Mouse (Mus musculus): ENCODE results near the gene Xxylt1. TPM values are rescaled to one million over a fixed set of nuclear protein-coding genes. Genes with fewer than 3 reads are reported as not detected.

Xxylt1 gene
- polyA plus RNA-seq, 1 experiment from 2014 or later: 10.8 TPM

GRCm38 (mm10) chr16:31035651-31036245, 45.5 kb downstream of the Xxylt1 start:
- Histone ChIP-seq H3K36me3 (no peaks in the 10 kb centered on the region), H3K27me3 (no peaks in the 10 kb centered on the region), H3K9me3 (no peaks in the 10 kb centered on the region), H3K27ac (no peak overlapping the region; the same call in 1 of the 2 replicates), H3K9ac (no peak overlapping the region), H3K4me2 (no peak overlapping the region), H3K4me1 (replicated peaks) (peaks cover 25% of the 10 kb centered on the region), H3K4me3 (no peak overlapping the region)
- no peak for ATAC-seq (ENCODE audit: low FRiP score)
- WGBS: 89% methylated on average over 8 of the region's 8 CpGs

DNA sequence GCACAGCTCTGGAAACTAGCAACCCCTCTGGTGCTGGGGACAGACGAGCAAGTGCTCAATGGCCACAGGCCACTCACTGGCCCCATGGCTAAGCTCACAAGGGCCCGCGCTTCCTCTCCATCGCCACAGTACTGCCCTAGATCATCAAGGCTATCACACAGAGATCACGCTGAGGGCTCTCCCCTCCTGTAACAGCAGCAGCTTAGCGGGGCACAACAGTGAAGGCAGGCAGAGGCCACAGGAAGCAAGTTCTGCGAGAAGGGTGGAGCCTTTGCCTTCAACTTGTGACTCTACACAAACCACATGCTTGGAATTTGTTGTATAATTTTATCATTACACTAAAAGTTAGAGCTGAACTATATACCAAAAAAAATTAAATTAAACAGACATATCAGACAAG, 46.0 kb downstream of the Xxylt1 start:
- H3K27ac ChIP-seq: no peak overlapping the region
- no peaks in the 10 kb centered on the region for H3K9me3 ChIP-seq
- WGBS: 69% methylated on average over 7 of the region's 7 CpGs
- H3K36me3 ChIP-seq: no peaks in the 10 kb centered on the region
- no peak for ATAC-seq (ENCODE audit: low FRiP score)
- peaks cover 19% of the 10 kb centered on the region for H3K4me1 ChIP-seq (replicated peaks)
- H3K4me3 ChIP-seq: no peak overlapping the region
- no peak overlapping the region for H3K9ac ChIP-seq
- H3K4me2 ChIP-seq: no peak overlapping the region
- no peaks in the 10 kb centered on the region for H3K27me3 ChIP-seq

DNA sequence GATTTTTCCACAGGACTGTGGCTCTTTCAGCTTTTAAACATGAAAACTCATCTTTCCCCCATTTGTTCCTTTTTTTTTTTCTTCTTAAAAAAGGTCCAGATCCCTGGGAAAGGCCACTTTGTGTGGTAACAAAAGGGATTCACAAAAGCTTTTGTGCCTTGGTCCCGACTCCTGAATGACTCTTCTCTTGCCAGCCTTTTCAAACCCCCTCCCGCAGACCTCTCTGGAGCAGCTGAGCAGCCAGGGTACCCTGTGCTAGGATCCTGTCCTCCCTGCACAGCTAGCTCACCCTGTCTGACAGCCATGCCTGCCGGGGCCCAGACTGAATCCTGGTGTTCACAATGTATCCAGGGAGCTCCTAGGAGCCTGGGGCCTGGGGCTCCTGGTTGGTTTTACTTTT, 47.2 kb downstream of the Xxylt1 start:
- Histone ChIP-seq H3K4me2 (no peak overlapping the region), H3K27me3 (no peaks in the 10 kb centered on the region), H3K4me3 (no peak overlapping the region), H3K36me3 (no peaks in the 10 kb centered on the region), H3K9ac (no peak overlapping the region), H3K4me1 (replicated peaks) (peaks cover 13% of the 10 kb centered on the region), H3K9me3 (no peaks in the 10 kb centered on the region), H3K27ac (peak overlapping the region; percentile 60)
- 0 out of 2 replicates have a peak, but pooled peaks have one; percentile 39 for ATAC-seq (ENCODE audit: low FRiP score)
- 14% methylated on average over 3 of the region's 3 CpGs for WGBS

DNA sequence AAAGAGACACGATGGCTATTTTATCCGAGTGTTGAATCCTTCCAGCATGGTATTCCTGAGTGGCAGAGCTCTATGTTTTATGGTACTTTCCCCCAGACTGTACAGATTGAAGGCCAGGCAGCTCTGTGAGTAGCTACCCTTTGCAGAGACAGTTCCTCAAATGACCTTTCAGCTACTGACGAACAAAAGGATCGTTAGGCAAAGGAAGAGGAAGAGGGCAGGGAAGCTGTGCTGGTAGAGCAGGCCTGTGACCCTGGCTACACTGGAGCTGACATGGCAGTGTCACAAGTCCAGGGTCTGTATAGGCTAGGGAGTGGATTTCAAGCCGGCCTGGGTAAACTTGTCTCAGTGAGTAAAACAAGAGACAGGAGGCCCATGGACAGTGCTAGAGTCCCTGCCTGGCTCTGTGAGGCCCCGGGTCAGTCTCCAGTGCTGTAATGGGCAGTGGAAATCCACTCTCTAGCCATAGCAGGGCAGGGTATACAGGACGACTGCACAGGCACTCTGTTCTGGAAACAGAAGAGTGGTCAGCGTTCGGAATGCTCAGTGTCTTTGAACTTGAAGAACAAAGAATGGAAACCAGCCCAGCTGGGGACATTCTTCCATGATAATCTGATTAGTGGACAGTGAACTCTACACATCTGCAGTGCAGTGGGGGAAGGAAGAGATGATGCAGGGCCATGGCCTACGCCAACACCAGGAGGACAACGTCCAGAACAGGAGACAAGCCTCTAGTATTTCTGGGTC, 51.3 kb downstream of the Xxylt1 start:
- Histone ChIP-seq H3K9ac (no peak overlapping the region), H3K27ac (no peak overlapping the region), H3K4me2 (no peak overlapping the region), H3K27me3 (no peaks in the 10 kb centered on the region), H3K4me3 (no peak overlapping the region), H3K9me3 (no peaks in the 10 kb centered on the region), H3K36me3 (no peaks in the 10 kb centered on the region), H3K4me1 (replicated peaks) (peaks cover 9% of the 10 kb centered on the region)
- no peak for ATAC-seq (ENCODE audit: low FRiP score)
- WGBS: 68% methylated on average over 11 of the region's 11 CpGs

DNA sequence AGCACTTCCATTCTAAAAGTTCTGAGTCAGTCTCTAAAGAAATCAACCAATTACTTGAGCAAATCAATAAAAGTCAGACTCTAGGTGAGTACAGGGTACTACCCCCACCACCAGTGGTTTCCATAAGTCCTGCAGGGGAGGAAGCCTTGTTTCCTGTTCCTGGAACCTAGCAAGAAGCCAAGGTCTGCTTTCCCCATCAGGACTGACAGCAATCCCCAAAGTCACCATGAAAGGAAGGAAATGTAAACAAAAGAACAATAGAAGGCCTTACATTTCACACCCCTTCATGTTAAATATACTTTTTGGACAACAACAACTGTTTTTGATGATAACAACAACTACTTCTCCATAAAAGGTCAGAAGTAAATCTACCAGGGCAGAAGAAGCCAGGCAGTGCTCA, 53.6 kb downstream of the Xxylt1 start:
- Histone ChIP-seq H3K27ac (no peak overlapping the region), H3K4me3 (no peak overlapping the region), H3K27me3 (no peaks in the 10 kb centered on the region), H3K9ac (no peak overlapping the region), H3K36me3 (no peaks in the 10 kb centered on the region), H3K4me1 (replicated peaks) (peaks cover 6% of the 10 kb centered on the region), H3K9me3 (no peaks in the 10 kb centered on the region), H3K4me2 (no peak overlapping the region)
- no peak for ATAC-seq (ENCODE audit: low FRiP score)

DNA sequence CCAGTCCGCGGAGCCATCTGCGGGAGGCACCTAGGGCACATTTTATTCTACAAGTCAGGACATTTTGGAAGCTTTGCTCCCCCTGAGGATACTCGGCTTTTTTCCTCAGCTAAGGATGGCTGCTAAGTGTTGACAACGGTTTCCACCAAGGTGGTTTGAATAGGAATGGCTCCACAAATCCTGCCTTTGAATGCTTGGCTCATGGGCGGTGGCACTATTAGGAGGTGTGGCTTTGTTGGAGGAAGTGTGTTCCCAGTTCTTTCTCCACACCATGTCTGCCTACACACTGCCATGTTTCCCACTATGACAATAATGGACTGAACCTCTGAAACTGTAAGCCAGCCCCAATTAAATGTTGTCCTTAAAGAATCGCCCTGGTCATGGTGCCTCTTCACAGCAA, 55.7 kb downstream of the Xxylt1 start:
- WGBS: 95% methylated on average over 7 of the region's 7 CpGs
- H3K27me3 ChIP-seq: no peaks in the 10 kb centered on the region
- H3K4me3 ChIP-seq: no peak overlapping the region
- no peaks in the 10 kb centered on the region for H3K9me3 ChIP-seq
- no peak overlapping the region for H3K4me2 ChIP-seq
- ATAC-seq (ENCODE audit: low FRiP score): no peak
- H3K9ac ChIP-seq: no peak overlapping the region
- H3K27ac ChIP-seq: no peak overlapping the region
- H3K36me3 ChIP-seq: no peaks in the 10 kb centered on the region
- peaks cover 19% of the 10 kb centered on the region for H3K4me1 ChIP-seq (replicated peaks)

DNA sequence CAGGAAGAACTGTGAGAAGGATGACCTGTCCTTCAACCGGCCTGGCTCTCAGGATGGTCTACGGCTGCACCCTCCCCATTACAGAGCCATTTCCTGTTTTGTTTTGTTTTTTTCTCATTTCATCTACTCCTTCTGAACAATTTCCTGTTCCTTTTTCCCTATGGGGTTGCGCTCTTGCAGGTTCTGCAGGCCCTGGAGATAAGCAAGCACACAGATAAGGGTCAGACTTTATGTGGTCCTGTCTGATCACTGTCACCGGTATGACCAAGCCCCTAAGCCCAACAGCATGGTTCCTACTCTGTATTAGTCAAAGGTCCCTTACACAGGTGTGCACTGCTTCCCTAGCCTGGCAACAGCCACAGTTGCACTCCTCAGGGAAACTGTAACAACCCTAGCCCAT, 56.2 kb downstream of the Xxylt1 start:
- no peak for ATAC-seq (ENCODE audit: low FRiP score)
- 92% methylated on average over 4 of the region's 4 CpGs for WGBS

GRCm38 (mm10) chr16:31024221-31024620, 57.0 kb downstream of the Xxylt1 start:
- H3K4me1 ChIP-seq (replicated peaks): peaks cover 20% of the 10 kb centered on the region
- H3K4me3 ChIP-seq: no peak overlapping the region
- H3K9ac ChIP-seq: no peak overlapping the region
- H3K36me3 ChIP-seq: no peaks in the 10 kb centered on the region
- no peak overlapping the region for H3K27ac ChIP-seq
- 71% methylated on average over 7 of the region's 7 CpGs for WGBS
- no peak for ATAC-seq (ENCODE audit: low FRiP score)
- H3K9me3 ChIP-seq: no peaks in the 10 kb centered on the region
- H3K4me2 ChIP-seq: no peak overlapping the region
- H3K27me3 ChIP-seq: no peaks in the 10 kb centered on the region

More for the DNA sequence above, 56.2 kb downstream of the Xxylt1 start:
- Histone ChIP-seq H3K4me2 (no peak overlapping the region), H3K27ac (no peak overlapping the region), H3K27me3 (no peaks in the 10 kb centered on the region), H3K9ac (no peak overlapping the region), H3K4me1 (replicated peaks) (peaks cover 20% of the 10 kb centered on the region), H3K36me3 (no peaks in the 10 kb centered on the region), H3K9me3 (no peaks in the 10 kb centered on the region), H3K4me3 (no peak overlapping the region)

GRCm38 (mm10) chr16:31023803-31024202, 57.4 kb downstream of the Xxylt1 start:
- Histone ChIP-seq H3K4me1 (replicated peaks) (peaks cover 20% of the 10 kb centered on the region), H3K4me3 (no peak overlapping the region), H3K36me3 (no peaks in the 10 kb centered on the region), H3K27ac (no peak overlapping the region), H3K27me3 (no peaks in the 10 kb centered on the region), H3K4me2 (no peak overlapping the region), H3K9me3 (no peaks in the 10 kb centered on the region), H3K9ac (no peak overlapping the region)
- no peak for ATAC-seq (ENCODE audit: low FRiP score)
- 53% methylated on average over 8 of the region's 8 CpGs for WGBS

DNA sequence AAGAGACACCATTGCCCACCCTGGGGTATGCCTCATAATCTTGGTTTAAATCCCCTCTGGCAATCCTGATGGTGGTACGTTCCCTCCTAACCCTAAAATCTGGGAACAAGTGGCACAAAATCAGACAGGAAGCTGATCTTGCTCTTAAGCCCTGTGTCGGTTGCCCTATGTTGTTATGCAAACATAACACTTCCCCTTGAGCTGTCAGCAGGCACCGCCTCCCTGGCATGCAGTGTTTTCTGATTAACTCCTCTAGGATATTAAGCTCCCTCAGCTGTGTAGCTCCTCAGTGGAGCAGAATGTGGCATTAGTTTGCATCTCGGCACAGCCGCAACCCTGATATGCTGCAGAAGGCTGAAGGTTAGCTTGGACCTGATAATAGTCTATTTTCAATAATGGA, 58.9 kb downstream of the Xxylt1 start:
- 49% methylated on average over 5 of the region's 5 CpGs for WGBS
- Histone ChIP-seq H3K9ac (no peak overlapping the region), H3K4me1 (replicated peaks) (peaks cover 20% of the 10 kb centered on the region), H3K27ac (peak overlapping the region; percentile 20; the same call in 1 of the 2 replicates), H3K9me3 (no peaks in the 10 kb centered on the region), H3K36me3 (peaks cover 3% of the 10 kb centered on the region; the same call in 1 of the 2 replicates), H3K4me2 (no peak overlapping the region), H3K27me3 (no peaks in the 10 kb centered on the region), H3K4me3 (no peak overlapping the region)
- no peak for ATAC-seq (ENCODE audit: low FRiP score)

GRCm38 (mm10) chr16:31019514-31019913, 61.7 kb downstream of the Xxylt1 start:
- H3K27me3 ChIP-seq: no peaks in the 10 kb centered on the region
- H3K4me2 ChIP-seq: no peak overlapping the region
- H3K9me3 ChIP-seq: no peaks in the 10 kb centered on the region
- no peak overlapping the region for H3K4me3 ChIP-seq
- H3K9ac ChIP-seq: no peak overlapping the region
- H3K4me1 ChIP-seq (replicated peaks): peaks cover 17% of the 10 kb centered on the region
- H3K36me3 ChIP-seq: peaks cover 3% of the 10 kb centered on the region; the same call in 1 of the 2 replicates
- ATAC-seq (ENCODE audit: low FRiP score): no peak
- 89% methylated on average over 3 of the region's 3 CpGs for WGBS
- H3K27ac ChIP-seq: no peak overlapping the region

DNA sequence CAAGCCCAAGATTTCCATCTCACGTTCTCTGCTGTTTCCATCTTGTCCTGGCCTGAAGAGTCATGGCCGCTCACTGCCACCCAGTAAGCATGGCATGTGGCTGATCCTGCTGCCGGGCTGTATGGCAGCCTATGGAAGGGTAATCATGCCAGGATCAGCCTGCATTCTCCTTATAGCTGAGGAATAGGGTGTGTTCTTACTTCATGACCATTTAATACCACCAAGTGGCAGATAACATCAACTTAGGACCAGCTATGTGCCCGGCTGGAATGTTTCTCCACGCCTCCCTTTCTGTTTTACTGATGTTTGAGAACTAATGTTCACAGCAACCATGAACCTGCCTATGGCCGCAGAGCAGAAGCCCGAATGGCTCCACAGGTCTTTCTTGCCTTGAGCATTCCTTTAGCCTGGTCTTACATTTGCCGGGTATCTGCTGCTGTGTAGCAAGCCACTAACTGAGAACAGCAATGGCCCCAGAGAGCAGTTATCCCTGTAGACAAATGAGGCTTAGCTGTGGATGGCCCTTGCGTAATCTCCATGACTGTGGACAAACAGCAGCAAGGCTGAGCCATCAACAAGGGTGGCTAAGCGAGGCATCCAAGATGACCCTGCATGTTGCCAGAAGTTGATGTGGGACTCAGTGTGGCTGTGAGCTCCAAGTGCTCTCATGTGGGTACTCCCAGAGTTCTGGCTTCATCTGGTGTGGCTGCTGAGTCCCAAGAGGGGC, 63.4 kb downstream of the Xxylt1 start:
- no peak for ATAC-seq (ENCODE audit: low FRiP score)
- no peak overlapping the region for H3K9ac ChIP-seq

More for the DNA sequence above, 63.4 kb downstream of the Xxylt1 start:
- WGBS: 92% methylated on average over 10 of the region's 10 CpGs
- Histone ChIP-seq H3K4me3 (no peak overlapping the region), H3K9me3 (no peaks in the 10 kb centered on the region), H3K27ac (no peak overlapping the region), H3K36me3 (peaks cover 3% of the 10 kb centered on the region; the same call in 1 of the 2 replicates), H3K4me1 (replicated peaks) (peaks cover 14% of the 10 kb centered on the region), H3K27me3 (no peaks in the 10 kb centered on the region), H3K4me2 (no peak overlapping the region)

All from hindbrain, embryonic 13.5 days (tissue).